Mouse (Mus musculus): Measurements from ENCODE around the gene Gnb5. TPM values are rescaled to one million over a fixed set of nuclear protein-coding genes. Genes with fewer than 3 reads are reported as not detected.

The Gnb5 gene
- polyA plus RNA-seq (2015; fragmentation: Nextera tagmentation; extraction: Ambion mirVana) = 47.6 and 55.3 TPM in 2 replicates

DNA sequence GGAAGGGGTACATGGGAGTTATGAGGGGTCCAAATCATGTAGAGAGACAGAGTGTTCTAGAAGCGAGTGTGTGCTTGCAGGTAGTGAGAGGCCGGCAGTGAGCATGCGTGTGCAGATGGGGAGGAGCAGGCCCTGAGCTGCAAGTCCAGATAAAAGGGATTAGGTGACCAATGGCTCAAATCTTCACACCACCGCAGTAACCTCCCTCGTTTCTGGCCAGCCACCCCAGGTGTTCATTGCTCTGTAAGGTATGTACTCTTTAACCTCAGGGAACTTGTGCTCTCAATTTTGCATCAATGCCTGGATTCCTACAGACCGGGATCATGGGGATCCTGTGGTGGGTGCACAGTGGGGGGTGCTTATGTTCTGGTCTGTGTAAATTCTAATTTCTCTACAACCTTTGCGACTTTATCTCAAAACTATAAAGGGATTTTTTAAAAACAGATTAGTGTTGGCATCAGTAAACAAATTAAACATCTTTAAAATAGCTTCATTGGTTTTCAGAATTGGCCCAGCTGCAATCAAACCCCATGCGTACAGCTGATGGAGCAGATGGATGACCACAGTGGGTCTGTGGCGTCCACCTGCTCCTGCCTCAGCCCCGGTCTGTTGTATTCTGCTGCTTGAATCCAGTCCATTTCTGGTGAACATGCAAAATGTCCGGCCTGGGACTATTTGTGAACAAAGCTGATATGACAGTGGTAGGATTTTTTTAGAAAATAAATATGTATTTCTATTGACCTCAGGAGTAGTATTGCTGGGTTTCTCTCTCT, at the start of gene Gnb5:
Gnb5 (plus strand) TSS at position 163 of the 773 bp plus-strand sequence.
- WGBS = 70% methylated on average over 11 of the region's 11 CpGs
- no peaks in the 10 kb centered on the region for H3K36me3 ChIP-seq

DNA sequence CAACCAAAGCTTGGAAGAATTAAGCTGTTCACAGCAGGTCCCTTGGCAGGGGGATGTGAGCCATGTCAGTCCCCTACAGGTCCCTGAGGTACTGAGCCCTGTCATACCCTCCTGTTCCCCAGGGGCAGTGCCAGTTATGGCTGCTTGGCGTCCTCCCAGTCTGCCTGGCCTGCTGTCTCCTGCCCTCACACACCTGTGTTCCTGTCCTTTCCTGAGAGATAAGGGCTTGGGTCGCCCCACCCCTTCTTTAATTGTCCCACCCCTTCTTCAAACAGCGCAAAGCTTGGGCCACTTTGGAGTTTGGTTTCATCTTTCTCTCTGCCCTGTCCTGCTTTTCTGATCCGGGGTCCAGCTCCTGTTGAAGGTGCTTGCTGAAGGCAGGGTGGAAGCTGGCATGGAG, 47.3 kb upstream of the Gnb5 start:
- Histone ChIP-seq H3K9ac (no peak overlapping the region), H3K4me2 (no peak overlapping the region), H3K4me1 (peaks cover 15% of the 10 kb centered on the region), H3K4me3 (no peak overlapping the region), H3K36me3 (no peaks in the 10 kb centered on the region), H3K27ac (replicated peaks) (no peak overlapping the region), H3K9me3 (0 out of 2 replicates have a peak, but pooled peaks cover 2% of the 10 kb centered on the region), H3K27me3 (replicated peaks) (no peaks in the 10 kb centered on the region)
- ATAC-seq (ENCODE audit: extremely low read depth, insufficient number of reproducible peaks, low FRiP score, low TSS enrichment) = no peak
- 63% methylated on average over 4 of the region's 4 CpGs for WGBS

More for the DNA sequence above, at the start of gene Gnb5:
- Histone ChIP-seq H3K4me1 (peaks cover 8% of the 10 kb centered on the region; the same call in 1 of the 2 replicates), H3K9me3 (no peaks in the 10 kb centered on the region), H3K27ac (replicated peaks) (no peak within 1 kb of the TSS), H3K4me3 (no peak within 1 kb of the TSS), H3K4me2 (no peak within 1 kb of the TSS), H3K9ac (no peak within 1 kb of the TSS), H3K27me3 (replicated peaks) (no peaks in the 10 kb centered on the region)
- no peak for ATAC-seq (ENCODE audit: extremely low read depth, insufficient number of reproducible peaks, low FRiP score, low TSS enrichment)

DNA sequence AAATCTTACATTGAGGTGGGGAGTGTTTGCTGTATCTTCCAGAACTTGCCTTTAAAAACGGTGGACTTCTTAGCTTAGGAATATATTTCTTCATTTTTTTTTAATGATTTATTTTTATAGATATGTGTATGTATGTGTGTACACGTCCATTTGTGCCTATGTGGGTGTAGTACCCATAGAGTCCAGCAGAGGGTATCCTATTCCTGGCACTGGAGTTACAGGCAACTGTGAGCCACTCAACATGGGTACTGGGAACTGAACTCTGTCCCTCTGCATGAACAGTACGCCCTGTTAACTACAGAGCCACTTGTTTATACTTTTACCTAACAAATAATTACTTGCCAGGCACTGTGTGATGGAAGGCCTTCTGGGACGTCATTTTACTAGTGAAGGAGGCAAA, 46.4 kb upstream of the Gnb5 start:
- ATAC-seq (ENCODE audit: extremely low read depth, insufficient number of reproducible peaks, low FRiP score, low TSS enrichment) = no peak
- Histone ChIP-seq H3K4me3 (no peak overlapping the region), H3K4me1 (peaks cover 6% of the 10 kb centered on the region; the same call in 1 of the 2 replicates), H3K9ac (no peak overlapping the region), H3K36me3 (no peaks in the 10 kb centered on the region), H3K9me3 (0 out of 2 replicates have a peak, but pooled peaks cover 2% of the 10 kb centered on the region), H3K4me2 (no peak overlapping the region), H3K27me3 (replicated peaks) (no peaks in the 10 kb centered on the region), H3K27ac (replicated peaks) (no peak overlapping the region)
- 82% methylated on average over 4 of the region's 4 CpGs for WGBS

DNA sequence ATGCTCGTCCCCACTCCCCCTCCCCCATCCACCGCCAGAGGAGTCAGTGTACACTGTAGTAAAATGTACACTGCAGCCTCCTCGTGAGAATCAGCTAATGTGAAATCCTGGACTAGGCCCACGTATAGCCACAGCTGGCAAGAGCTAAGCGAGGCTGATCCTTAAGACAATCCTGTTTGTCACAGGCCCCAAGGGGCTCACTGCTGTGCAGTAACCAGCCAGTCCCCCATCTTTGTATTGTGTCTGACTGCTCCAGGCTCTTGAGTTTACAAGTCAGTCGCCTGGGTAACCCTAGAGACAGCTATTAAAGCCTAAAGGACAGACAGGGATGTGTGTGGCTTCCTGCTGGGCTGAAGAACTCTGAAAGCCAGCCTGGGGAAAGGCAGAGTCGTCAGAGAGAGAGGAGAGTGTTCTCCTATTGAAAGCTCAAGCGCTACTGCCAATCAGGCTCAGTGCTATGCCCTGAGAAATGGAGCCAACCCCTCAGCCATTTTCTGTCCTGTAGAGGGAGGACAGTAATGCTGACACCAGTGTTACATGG, 44.7 kb upstream of the Gnb5 start:
- peaks cover 6% of the 10 kb centered on the region; the same call in 1 of the 2 replicates for H3K4me1 ChIP-seq
- H3K9me3 ChIP-seq = 0 out of 2 replicates have a peak, but pooled peaks cover 2% of the 10 kb centered on the region
- H3K4me3 ChIP-seq = no peak overlapping the region
- no peak overlapping the region for H3K4me2 ChIP-seq
- 34% methylated on average over 8 of the region's 8 CpGs for WGBS
- H3K27ac ChIP-seq (replicated peaks) = no peak overlapping the region
- no peaks in the 10 kb centered on the region for H3K27me3 ChIP-seq (replicated peaks)
- no peaks in the 10 kb centered on the region for H3K36me3 ChIP-seq
- H3K9ac ChIP-seq = peak overlapping the region; percentile 19; the same call in 1 of the 2 replicates
- ATAC-seq (ENCODE audit: extremely low read depth, insufficient number of reproducible peaks, low FRiP score, low TSS enrichment) = no peak

DNA sequence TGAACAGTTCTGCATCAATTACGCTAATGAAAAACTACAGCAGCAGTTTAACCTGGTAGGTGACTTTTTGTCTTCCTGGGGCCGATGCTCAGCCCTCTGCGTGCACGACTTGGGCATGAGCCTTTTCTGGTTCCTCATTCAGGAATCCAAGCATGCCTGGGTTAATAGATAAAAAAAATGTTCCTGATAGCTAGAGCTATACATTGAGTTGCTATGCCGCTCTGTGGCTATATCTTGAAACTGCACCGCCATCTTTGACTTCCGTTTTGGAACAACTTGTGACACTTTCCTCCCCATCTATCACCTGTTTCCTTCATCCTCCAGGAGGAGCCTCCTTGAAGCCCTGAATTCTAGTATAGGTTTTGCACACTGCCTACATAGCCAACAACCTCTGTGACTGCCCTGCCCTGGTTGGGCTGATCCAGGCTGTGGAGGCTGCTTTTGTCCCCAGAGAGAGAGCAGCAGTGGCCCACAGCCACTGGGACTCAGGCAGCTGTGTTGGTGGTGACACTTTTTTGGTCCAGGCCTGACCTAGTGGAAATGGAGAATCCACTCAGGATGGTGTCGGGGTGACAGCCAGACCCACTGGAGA, 43.8 kb upstream of the Gnb5 start:
- H3K4me1 ChIP-seq = peaks cover 6% of the 10 kb centered on the region; the same call in 1 of the 2 replicates
- H3K4me3 ChIP-seq = no peak overlapping the region
- H3K9ac ChIP-seq = no peak overlapping the region
- H3K27me3 ChIP-seq (replicated peaks) = no peaks in the 10 kb centered on the region
- H3K36me3 ChIP-seq = no peaks in the 10 kb centered on the region
- no peak overlapping the region for H3K27ac ChIP-seq (replicated peaks)
- no peak overlapping the region for H3K4me2 ChIP-seq
- ATAC-seq (ENCODE audit: extremely low read depth, insufficient number of reproducible peaks, low FRiP score, low TSS enrichment) = no peak
- 67% methylated on average over 8 of the region's 8 CpGs for WGBS
- 0 out of 2 replicates have a peak, but pooled peaks cover 2% of the 10 kb centered on the region for H3K9me3 ChIP-seq

DNA sequence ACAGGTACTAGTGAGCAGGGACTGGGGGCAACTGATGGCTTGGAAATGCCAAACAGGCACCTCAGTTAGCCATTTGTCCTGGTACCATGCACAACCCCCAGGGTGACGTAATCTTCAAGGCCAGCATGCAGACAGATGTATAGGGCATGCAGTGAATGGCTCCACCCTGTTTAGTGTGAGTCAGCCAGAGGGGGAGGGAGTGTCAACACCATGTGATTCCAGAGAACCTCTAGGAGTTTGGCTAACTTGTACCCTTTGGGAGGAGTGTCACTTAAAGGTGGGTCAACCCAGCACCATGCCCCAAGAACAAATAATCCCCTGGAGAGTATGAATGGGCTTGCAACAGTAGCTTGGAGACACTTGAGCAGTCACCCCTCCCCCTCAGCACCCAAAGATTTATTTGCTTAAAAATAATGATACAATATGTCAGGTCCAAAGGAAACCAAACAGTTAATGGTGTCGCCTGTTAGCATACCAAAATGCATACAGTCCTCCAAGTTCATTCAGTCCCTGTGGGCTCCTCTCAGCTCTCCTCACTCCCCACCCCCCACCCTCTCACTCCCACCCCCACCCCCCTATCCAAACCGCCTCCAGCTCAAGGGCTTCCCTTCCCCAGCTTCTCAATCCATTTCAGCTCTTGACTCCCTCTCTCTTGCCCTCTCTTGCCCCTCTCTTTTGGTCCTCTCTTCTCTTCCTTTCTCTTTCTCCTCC, 41.9 kb upstream of the Gnb5 start:
- H3K27ac ChIP-seq (replicated peaks) = no peak overlapping the region
- no peaks in the 10 kb centered on the region for H3K36me3 ChIP-seq
- no peaks in the 10 kb centered on the region for H3K27me3 ChIP-seq (replicated peaks)
- H3K9ac ChIP-seq = no peak overlapping the region
- 0 out of 2 replicates have a peak, but pooled peaks cover 2% of the 10 kb centered on the region for H3K9me3 ChIP-seq
- ATAC-seq (ENCODE audit: extremely low read depth, insufficient number of reproducible peaks, low FRiP score, low TSS enrichment) = no peak
- H3K4me3 ChIP-seq = no peak overlapping the region
- H3K4me1 ChIP-seq = peaks cover 6% of the 10 kb centered on the region; the same call in 1 of the 2 replicates
- H3K4me2 ChIP-seq = no peak overlapping the region
- WGBS = 35% methylated on average over 3 of the region's 3 CpGs

DNA sequence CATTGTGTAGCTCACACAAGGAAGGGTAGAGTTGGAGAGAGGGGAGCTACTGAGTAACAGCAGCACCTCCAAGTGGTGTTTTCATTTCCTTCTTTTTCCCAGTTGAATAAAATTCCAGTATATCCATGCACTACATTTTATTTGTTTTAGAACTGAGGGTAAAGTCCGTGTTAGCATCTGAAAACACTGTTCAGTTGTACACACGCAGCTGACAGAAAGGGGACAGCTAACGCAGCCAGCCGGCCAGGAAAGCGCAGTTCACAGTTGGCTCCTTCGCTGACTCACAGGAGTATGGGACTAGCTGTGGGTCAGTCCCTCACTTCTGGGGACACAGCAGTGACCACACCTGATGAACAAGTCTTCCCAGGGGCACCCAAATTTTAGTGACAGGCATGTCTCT, 38.9 kb upstream of the Gnb5 start:
- H3K36me3 ChIP-seq = no peaks in the 10 kb centered on the region
- no peak overlapping the region for H3K4me2 ChIP-seq
- H3K4me3 ChIP-seq = no peak overlapping the region
- ATAC-seq (ENCODE audit: extremely low read depth, insufficient number of reproducible peaks, low FRiP score, low TSS enrichment) = no peak
- no peaks in the 10 kb centered on the region for H3K4me1 ChIP-seq
- H3K27ac ChIP-seq (replicated peaks) = no peak overlapping the region
- H3K9ac ChIP-seq = no peak overlapping the region
- WGBS = 77% methylated on average over 6 of the region's 6 CpGs
- no peaks in the 10 kb centered on the region for H3K27me3 ChIP-seq (replicated peaks)
- no peaks in the 10 kb centered on the region for H3K9me3 ChIP-seq

DNA sequence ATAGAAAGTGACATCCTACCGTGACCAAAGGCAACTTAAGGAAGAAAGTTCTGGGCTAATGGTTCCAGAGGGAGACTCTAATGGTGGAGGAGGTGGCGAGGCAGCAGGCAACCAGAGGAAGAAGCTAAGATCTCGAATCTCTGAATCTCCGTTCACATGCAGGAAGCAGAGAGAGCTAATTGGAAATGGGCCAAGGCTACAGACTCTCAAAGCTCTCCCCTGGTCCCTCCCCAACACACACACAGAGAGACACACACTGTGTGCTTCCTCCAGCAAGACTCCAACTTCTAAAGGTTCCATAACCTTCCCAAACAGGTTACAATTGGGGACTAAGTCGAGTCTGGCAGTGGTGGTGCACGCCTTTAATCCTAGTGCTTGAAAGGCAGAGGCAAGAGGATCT, 35.7 kb upstream of the Gnb5 start:
- Histone ChIP-seq H3K4me3 (no peak overlapping the region), H3K36me3 (no peaks in the 10 kb centered on the region), H3K27ac (replicated peaks) (no peak overlapping the region), H3K9ac (no peak overlapping the region), H3K27me3 (replicated peaks) (no peaks in the 10 kb centered on the region), H3K4me2 (no peak overlapping the region), H3K4me1 (no peaks in the 10 kb centered on the region), H3K9me3 (no peaks in the 10 kb centered on the region)
- ATAC-seq (ENCODE audit: extremely low read depth, insufficient number of reproducible peaks, low FRiP score, low TSS enrichment) = no peak
- 53% methylated on average over 6 of the region's 6 CpGs for WGBS

DNA sequence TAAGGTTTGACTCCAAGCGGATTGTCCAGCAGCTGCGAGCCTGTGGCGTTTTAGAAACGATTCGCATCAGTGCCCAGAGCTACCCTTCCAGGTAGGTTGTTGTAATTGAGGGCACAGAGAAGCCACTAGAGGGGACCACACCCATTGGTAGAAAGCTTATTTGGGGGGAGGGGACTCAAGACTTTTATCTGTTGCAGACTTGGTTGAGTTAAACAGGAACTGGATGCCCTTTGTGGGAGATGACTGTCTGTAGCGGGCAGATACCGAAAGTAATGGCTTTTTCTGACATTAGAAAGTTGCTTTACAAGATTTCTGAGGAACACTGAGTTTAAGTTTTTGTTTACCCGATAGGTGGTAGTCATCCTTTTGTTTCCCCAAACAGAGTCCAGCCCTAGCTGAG, 34.5 kb upstream of the Gnb5 start:
- Histone ChIP-seq H3K4me1 (no peaks in the 10 kb centered on the region), H3K4me2 (no peak overlapping the region)
- WGBS = 91% methylated on average over 8 of the region's 8 CpGs

DNA sequence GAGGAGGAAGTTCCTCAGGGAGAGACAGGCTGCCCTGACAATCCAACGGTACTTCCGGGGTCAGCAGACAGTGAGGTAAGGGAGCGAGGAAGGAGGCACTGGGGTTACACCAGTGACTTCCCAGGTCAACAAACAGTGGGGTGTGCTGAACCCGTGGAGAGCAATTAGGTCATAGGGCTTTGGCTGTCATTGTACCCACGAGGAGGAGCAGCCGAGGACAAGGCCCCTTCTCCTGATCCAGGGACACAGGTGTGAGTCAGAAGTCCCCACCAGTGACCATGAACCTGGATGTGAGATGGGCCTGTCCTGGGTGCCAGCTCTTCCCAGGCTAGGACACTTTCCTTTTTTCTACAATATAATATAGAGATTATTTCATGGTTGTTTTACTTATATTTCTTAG, 32.4 kb upstream of the Gnb5 start:
- no peak for ATAC-seq (ENCODE audit: extremely low read depth, insufficient number of reproducible peaks, low FRiP score, low TSS enrichment)
- H3K9ac ChIP-seq = no peak overlapping the region
- H3K4me1 ChIP-seq = no peaks in the 10 kb centered on the region
- H3K27me3 ChIP-seq (replicated peaks) = no peaks in the 10 kb centered on the region
- no peaks in the 10 kb centered on the region for H3K36me3 ChIP-seq
- WGBS = 69% methylated on average over 6 of the region's 6 CpGs
- H3K4me3 ChIP-seq = no peak overlapping the region
- H3K9me3 ChIP-seq = no peaks in the 10 kb centered on the region
- H3K27ac ChIP-seq (replicated peaks) = no peak overlapping the region
- no peak overlapping the region for H3K4me2 ChIP-seq

More for the DNA sequence above, 34.5 kb upstream of the Gnb5 start:
- Histone ChIP-seq H3K9me3 (no peaks in the 10 kb centered on the region), H3K27ac (replicated peaks) (no peak overlapping the region), H3K9ac (no peak overlapping the region), H3K4me3 (no peak overlapping the region), H3K36me3 (no peaks in the 10 kb centered on the region), H3K27me3 (replicated peaks) (no peaks in the 10 kb centered on the region)
- no peak for ATAC-seq (ENCODE audit: extremely low read depth, insufficient number of reproducible peaks, low FRiP score, low TSS enrichment)

DNA sequence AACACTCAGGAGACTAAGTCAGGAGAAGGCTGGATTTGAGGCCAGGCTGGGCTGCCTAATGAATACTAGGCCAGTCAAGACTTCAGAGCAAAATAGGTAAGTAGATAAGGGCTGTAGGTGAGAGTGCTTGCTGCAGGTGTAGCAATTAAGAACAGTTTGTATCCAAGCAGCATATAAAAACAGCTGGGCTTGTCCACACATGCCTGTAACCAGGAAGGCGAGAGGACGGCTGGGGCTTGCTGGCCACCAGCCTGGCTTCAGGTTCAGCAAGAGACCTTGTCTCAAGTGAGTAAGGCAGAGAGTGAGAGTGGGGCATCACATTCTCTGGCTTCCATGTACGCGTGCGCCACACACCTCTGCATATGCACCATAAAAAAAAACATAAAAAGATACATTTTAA, 31.6 kb upstream of the Gnb5 start:
- Histone ChIP-seq H3K4me3 (no peak overlapping the region), H3K36me3 (no peaks in the 10 kb centered on the region), H3K9ac (no peak overlapping the region), H3K4me2 (no peak overlapping the region), H3K4me1 (no peaks in the 10 kb centered on the region), H3K27ac (replicated peaks) (no peak overlapping the region), H3K27me3 (replicated peaks) (0 out of 2 replicates have a peak, but pooled peaks cover under 1% of the 10 kb centered on the region), H3K9me3 (no peaks in the 10 kb centered on the region)
- ATAC-seq (ENCODE audit: extremely low read depth, insufficient number of reproducible peaks, low FRiP score, low TSS enrichment) = no peak
- 92% methylated on average over 5 of the region's 5 CpGs for WGBS

Data from heart, embryonic 13.5 days (tissue).